Mouse (Mus musculus): ENCODE measurements around the gene Rnf19b. TPM values are rescaled to one million over a fixed set of nuclear protein-coding genes. Genes with fewer than 3 reads are reported as not detected.

Rnf19b gene
- total RNA-seq, 2 experiments from 2014 or later = 27.0 to 27.9 TPM

DNA sequence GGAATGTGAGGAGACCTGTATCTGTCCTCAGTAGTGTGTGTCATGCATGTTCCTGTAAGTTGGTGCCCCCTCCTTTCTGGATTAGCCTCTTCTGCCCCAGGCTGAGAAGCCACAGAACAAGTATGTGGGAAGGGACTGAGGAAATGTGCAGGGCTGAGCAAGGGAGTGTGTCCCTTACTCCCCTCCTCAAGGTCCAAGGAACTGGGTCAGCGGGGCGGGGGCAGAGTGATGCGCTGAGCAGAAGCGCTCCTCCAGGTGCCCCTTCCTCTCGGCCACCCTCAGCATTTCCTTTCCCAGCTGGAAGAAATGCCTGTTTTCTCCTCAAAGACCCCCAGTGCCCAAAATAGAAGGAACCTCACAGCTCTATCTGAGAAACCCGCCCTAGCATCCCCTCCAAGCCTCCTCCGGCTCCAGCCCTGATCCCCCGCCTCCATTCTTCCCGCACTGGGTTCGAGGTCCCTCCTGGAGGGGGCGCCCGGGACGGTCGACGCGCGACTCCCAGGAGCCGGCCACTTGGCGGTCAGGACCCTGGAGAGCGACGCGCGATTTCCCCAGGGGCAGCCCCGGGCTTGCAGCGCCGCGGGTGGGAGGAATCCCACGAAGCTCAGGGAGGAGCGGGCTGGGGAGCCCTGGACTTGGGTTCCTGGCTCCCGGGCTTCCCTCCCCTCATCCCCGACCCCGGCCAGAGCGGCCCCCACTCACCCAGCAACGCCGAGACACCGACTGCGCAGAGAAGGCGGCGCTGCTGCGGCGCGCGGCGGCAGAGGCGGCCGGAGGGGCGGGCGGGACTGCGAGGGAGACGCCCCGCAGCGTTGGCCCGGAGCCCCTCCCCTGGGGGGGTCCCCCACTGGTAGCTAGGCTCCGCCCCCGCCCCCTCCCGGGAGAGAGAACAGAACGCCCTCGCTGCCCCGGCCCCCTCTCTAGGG lies 62.7 kb downstream of the Rnf19b start:
- DNase-seq = peak; percentile 87

DNA sequence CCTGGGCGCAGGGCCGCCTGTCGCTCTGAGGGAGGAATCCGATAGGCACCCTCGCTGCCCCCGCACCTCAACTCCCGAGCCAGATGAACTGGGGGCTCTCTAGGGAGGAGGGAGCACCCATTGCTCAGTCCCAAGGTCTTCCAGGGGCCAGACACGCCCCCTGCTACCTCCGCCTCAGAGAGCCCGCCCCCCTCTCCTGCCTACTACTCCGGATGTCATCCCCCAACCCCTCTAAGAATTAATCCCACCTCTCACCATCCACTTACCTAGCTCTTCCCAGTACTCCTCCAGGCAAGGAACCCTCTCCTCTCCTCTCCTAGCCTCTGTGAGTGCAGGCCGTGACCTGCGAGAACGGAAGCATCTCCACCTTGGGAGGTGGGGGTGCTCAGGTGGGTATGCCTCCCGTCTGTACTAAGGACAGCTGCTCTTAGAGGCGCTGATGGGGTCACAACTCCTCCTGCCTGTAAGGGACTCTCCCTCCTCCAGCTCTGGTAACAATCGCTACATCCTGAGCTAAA lies 63.6 kb downstream of the Rnf19b start, which contains the start of gene Hpca:
Gene Hpca, minus strand, starts transcription at position 468 of the 518 bp plus-strand sequence.
- DNase-seq = no peak

DNA sequence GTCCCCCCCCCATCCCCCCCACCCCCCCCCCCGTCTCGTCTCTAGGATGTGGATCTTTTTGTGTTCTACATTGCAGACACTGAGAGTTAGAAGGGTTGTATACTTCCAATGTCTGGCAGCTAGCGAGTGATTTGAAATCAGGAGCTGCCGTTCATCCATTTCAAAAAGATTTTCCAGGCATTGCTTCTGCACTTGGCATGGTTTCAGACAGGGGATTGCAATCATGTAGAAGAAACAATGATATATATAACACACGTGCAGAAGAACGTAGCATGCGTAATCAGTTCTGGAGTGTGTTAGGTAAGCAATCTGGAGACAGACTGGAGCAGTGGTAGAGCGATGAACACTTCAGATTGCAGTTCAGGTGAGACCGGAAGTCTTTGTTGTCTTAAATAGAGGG lies 64.0 kb downstream of the Rnf19b start:
- DNase-seq = no peak

DNA sequence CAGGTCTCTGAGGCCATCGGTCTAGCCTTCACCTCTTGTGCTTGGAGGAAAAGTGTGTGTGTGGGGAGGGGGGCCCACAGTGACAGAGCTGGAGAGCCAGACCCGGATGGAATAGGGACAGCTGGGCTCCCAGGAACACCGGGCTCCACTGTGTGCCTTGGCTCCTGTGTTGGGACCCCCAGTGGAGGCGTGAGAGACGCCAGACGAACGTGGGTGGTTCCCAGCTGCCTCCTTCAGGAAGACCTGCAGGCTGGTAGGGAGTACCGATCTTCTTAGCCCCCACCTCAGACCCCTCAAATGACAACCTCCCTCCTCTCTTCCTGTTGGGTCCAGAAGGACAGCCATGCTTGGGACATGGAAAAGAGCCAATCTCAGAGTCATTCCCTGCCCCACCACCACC lies 64.6 kb downstream of the Rnf19b start:
- DNase-seq = no peak

DNA sequence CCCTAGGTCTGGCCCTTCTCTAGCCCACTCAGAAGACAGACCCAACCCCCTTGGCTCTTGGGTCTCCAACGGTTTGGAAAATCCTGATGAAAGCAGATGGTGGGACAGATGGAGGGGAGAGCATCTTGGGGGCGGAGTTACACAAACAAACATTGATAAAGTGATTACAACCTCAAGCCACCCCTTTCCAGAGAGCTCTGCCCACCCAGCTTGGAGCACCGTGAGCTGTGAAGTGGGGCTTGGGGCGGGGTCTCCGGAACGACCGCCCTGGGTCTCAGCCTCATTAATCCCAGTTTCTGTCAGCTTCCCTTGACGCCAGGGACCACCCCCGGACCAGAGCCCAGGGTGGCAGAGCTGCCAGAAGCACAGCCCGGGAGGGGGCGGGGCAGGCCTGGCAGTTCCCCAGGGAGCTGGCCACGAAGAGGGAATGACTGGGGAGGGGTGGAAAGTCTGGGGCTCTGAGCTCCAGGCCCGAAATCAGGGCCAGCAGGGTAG lies 66.6 kb downstream of the Rnf19b start:
- no peak for DNase-seq

DNA sequence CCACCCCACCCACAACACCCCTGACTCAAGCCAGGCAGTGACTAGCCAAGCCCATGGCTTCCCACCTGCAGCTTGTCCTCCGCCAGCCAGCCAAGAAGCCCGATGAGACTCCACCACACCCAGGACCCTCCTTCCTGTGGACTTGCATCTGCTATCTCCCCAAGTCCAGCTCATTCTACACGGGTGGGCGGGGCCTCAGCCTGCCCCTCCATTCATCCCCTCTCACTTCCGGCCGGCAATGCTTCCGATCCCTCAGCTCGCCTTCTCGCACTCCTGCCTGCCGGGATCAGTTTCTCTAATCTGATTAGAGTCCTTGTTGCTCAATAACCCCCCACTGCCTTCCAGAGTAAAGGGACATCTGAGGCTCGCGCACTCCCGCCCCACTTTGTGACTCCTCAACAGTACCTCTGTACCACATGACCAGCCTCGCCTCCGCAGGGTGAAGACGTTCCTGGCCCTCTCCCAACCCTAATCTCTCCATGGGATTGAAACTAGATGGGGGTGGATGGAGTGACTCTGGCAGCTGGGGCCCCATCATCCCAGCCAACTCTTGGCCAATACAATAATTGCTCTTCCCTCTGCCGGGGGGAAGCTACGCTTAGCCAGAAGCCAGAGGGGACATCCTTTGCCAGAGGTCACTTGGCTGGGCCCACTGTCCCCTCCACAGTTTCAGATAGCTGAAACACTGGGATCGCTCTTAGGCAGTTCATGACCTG lies 67.8 kb downstream of the Rnf19b start:
- peak; percentile 50 for DNase-seq

DNA sequence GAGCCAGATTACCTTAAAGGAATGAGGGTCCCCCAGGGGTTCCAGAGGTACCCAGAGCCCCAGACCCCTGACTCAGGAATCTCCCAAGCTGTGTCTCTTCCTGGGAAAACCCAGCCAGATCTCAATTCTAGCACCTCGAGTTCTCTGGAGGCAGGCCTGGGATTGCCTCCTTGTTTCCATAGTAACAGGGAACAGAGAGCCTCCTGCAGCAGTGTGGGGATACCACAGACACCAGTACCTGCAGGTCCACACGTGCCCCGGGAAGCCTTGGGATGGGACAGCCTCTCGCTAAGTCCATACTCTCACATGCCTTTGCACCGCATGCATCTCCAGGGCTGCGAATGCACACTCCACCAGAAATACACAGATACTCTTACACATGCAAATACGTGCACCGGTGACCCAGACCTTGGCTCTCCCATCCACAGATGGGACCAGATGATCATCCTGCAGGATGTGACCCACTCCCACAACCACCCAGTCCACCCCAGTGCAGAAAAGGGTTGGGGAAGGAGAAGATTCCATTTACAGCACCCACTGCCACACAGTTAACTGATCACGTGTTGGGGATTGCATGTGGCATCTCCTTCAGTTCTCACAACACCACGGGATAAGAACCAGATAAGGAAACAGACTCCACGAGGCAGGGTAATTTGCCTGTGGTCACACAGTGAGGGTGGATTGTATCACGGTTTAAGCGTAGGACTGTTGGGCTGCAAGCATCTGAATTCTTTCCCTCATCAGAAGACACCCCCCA lies 70.7 kb downstream of the Rnf19b start:
- no peak for DNase-seq

DNA sequence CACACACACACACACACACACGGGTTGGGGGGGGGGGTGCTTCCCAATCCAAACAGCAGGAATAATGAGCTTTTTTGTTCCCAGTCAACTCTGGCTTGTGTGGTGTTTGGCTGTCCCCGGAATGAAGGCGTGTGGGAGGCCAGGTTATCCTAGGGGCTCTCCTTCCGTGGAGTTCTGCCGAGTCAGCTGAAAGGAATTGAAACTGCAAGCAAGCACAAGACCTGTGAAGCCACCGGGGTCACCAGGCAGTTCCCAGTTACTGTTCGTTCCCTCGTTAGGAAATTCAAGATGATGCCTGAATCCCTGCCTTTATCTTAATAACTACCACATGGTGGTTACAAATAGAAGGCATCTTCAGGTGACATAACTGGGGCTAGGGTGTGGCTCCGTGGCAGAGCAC lies 71.3 kb downstream of the Rnf19b start:
- DNase-seq = no peak

DNA sequence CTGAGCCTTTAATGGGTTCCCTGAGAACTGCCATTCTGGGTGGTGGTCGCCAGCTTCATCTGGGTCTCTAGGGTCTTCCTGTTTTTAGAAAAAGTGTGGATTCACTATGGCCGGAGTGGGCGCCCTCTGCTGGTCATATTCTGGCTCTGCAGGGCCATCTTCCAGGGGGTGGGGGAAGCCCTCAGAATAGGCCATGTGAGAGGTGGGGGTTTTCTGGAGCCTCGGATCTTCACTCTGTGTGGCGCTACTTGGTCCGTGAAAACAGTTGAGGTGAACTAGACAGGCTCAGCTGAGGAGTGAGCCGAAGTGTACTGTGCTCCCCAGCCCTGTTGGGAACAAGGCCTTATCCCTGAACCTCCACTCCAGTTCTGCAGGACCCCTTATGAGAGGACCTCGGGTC lies 72.1 kb downstream of the Rnf19b start:
- peak; percentile 61 for DNase-seq

DNA sequence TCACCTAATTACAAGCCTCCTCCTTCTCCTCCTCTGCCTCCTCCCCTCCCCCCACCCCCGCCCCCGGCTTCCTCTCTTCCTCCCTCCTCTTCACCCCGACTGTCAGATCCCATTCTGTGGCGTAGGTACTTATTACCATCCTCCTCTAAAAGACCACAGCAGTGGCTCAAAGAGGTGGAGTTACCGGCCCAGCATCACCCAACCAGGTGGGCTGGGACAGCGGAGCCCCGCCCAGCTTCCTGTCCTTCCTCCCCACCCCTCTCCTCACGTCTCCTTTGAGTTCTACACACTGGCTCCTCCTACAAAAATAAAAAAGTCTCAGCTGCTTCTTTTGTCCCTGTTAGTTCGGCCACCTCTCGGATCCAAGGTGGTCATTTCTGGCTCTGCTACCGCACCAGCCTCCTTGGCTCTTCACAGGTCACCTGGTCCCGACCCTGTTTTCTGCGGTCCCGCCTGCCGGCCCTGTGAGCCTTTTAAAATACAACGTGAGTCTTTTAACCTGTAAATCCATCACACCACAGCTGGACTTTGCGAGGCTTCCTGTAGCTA lies 72.8 kb downstream of the Rnf19b start:
- no peak for DNase-seq

DNA sequence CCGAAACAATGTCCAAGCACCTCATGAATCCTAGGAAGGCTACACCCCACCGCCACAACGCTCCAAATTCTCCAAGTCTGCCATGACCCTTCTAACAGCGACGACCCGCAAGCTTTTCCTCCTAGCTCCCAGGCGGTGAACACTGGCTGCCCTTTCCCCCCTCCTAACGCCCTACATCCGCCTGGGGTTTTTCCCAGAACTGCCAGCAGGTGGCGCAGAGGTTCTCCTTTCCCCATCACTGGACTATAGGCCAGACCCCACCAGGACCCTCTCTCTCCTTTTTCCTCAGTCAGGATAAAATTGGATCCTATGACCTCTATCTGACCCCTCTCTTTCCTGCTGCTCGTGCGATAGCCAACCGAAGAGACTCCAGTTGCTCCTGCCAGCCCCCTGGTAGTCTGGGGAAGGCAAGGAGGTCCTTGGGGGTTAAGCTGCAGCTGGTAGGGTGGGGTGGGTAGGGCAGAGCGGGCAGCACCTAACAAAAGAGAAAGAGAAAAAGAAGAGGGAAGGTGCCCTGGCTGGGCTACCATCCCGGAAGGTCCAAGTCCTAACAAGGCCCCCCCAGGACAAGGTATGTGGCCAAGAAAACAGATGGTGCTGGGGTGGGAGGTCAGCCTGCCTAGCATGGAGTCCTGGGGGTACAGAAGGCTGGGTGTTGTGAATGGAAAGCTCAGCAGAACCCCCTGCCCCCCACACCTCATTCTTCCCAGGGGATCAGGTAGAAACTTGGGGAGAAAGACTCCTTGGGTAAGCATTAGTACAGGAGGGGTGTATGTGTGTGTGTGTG lies 76.9 kb downstream of the Rnf19b start:
- peak; percentile 89 for DNase-seq

Other genes starting within 250 kb of the Rnf19b start
- 1 to 10 TPM; 3.2 to 3.7 TPM for gene Trim62, start 174.7 kb upstream of the Rnf19b start, total RNA-seq (2021)
- gene Azin2, start 95.8 kb upstream of the Rnf19b start, total RNA-seq (2021) = 1 to 10 TPM; 7.7 to 8.7 TPM
- 100 to 1,000 TPM; 104 to 105 TPM for gene Ak2, start 66.3 kb upstream of the Rnf19b start, total RNA-seq (2021)
- gene Tmem54, start 47.3 kb downstream of the Rnf19b start, total RNA-seq (2021) = not detected
- under 1 TPM; 0.25 to 0.69 TPM for gene Hpca, start 63.8 kb downstream of the Rnf19b start, total RNA-seq (2021)
- 100 to 1,000 TPM; 101 to 105 TPM for gene Fndc5, start 78.7 kb downstream of the Rnf19b start, total RNA-seq (2021)
- gene S100pbp, start 131.5 kb downstream of the Rnf19b start, total RNA-seq (2021) = 10 to 100 TPM; 22.5 to 24.2 TPM
- gene Yars, start 131.5 kb downstream of the Rnf19b start, total RNA-seq (2021) = 10 to 100 TPM; 44.7 to 45.0 TPM
- gene C77080, start 203.1 kb downstream of the Rnf19b start, total RNA-seq (2021) = 1 to 10 TPM; 6.5 to 8.6 TPM
- 1 to 10 TPM; 8.7 to 9.5 TPM for gene Sync, start 229.3 kb downstream of the Rnf19b start, total RNA-seq (2021)

Data from heart, postnatal 4 days (tissue).